Mouse (Mus musculus): ENCODE results near the gene Angptl6.

The Angptl6 gene

GRCm38 (mm10) chr9:20879097-20879792, at the start of gene Angptl6:
TSS of gene Angptl6 (minus strand) at chr9:20879727.
- DNase-seq (ENCODE audit: low spot score in 2 of 2) = no peak

- no peak for DNase-seq (ENCODE audit: low spot score in 2 of 2)
These were observed 43.7 kb upstream of the Angptl6 start for GRCm38 (mm10) chr9:20923258-20923657.

- DNase-seq (ENCODE audit: low spot score in 2 of 2) = peak in 1 of 2 experiments; percentile 17
These were observed 36.6 kb upstream of the Angptl6 start for GRCm38 (mm10) chr9:20916160-20916559.

GRCm38 (mm10) chr9:20909948-20910347, 30.4 kb upstream of the Angptl6 start:
- DNase-seq (ENCODE audit: low spot score in 2 of 2) = no peak

- no peak for DNase-seq (ENCODE audit: low spot score in 2 of 2)
These were observed 22.6 kb upstream of the Angptl6 start for GRCm38 (mm10) chr9:20902174-20902491.

- no peak for DNase-seq (ENCODE audit: low spot score in 2 of 2)
These were observed 22.1 kb upstream of the Angptl6 start for GRCm38 (mm10) chr9:20901466-20902173.

GRCm38 (mm10) chr9:20898511-20899073, 19.1 kb upstream of the Angptl6 start, which contains the start of gene Eif3g:
TSS of gene Eif3g (minus strand) at chr9:20898623.
- DNase-seq (ENCODE audit: low spot score in 2 of 2) = peak; percentile 71 to 83

- DNase-seq (ENCODE audit: low spot score in 2 of 2) = no peak
These were observed 18.4 kb upstream of the Angptl6 start for GRCm38 (mm10) chr9:20897736-20898510.

- no peak for DNase-seq (ENCODE audit: low spot score in 2 of 2)
These were observed 15.9 kb upstream of the Angptl6 start for GRCm38 (mm10) chr9:20895382-20895781.

GRCm38 (mm10) chr9:20894629-20895028, 15.1 kb upstream of the Angptl6 start:
- no peak for DNase-seq (ENCODE audit: low spot score in 2 of 2)

- no peak for DNase-seq (ENCODE audit: low spot score in 2 of 2)
These were observed 14.2 kb upstream of the Angptl6 start for GRCm38 (mm10) chr9:20893590-20894343.

GRCm38 (mm10) chr9:20893069-20893468, 13.5 kb upstream of the Angptl6 start:
- no peak for DNase-seq (ENCODE audit: low spot score in 2 of 2)

GRCm38 (mm10) chr9:20892104-20892653, 12.7 kb upstream of the Angptl6 start:
- no peak for DNase-seq (ENCODE audit: low spot score in 2 of 2)

GRCm38 (mm10) chr9:20891339-20892103, 12.0 kb upstream of the Angptl6 start:
- no peak for DNase-seq (ENCODE audit: low spot score in 2 of 2)

- no peak for DNase-seq (ENCODE audit: low spot score in 2 of 2)
These were observed 10.9 kb upstream of the Angptl6 start for GRCm38 (mm10) chr9:20890411-20890810.

GRCm38 (mm10) chr9:20889185-20890141, 9.9 kb upstream of the Angptl6 start:
- peak in 1 of 2 experiments; percentile 30 for DNase-seq (ENCODE audit: low spot score in 2 of 2)

GRCm38 (mm10) chr9:20888386-20888765, 8.8 kb upstream of the Angptl6 start:
- no peak for DNase-seq (ENCODE audit: low spot score in 2 of 2)

- peak; percentile 82 to 87 for DNase-seq (ENCODE audit: low spot score in 2 of 2)
These were observed 8.3 kb upstream of the Angptl6 start, which contains the start of gene Ppan for GRCm38 (mm10) chr9:20887704-20888385. TSS of gene Ppan (plus strand) at chr9:20888175.

GRCm38 (mm10) chr9:20887191-20887590, 7.7 kb upstream of the Angptl6 start:
- DNase-seq (ENCODE audit: low spot score in 2 of 2) = no peak

Data from spleen, postnatal 14 days (tissue).